Mouse (Mus musculus) cerebellum, adult 9-11 months (tissue): ENCODE measurements around the gene Ctbs.

Experiments
- DNase-seq: peaks from one replicate; pipeline ENCODE4 v3.0.0; 2022

The Ctbs gene

GRCm38 (mm10) chr3:146433681-146434350 is 15.8 kb upstream of the Ctbs start:
- DNase-seq = no peak

DNA sequence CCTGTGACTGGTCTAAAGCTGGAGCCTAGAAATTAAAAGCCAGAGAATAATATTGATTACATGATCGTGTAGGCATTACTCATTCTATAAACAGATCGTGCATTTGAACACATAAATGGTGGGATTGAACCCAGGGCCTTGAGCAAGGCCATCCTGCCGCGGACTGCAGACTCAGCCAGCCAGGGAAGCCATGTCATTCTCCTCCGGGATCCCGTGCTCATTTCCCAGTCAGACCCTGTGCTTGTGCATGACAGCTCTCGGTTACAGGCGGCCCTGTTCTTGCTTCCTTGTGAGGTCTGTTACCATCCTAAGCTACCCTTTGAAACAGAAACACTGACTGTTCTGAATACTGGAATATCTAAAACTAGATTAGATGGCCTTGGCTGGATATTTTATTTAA is 14.9 kb upstream of the Ctbs start:
- no peak for DNase-seq

DNA sequence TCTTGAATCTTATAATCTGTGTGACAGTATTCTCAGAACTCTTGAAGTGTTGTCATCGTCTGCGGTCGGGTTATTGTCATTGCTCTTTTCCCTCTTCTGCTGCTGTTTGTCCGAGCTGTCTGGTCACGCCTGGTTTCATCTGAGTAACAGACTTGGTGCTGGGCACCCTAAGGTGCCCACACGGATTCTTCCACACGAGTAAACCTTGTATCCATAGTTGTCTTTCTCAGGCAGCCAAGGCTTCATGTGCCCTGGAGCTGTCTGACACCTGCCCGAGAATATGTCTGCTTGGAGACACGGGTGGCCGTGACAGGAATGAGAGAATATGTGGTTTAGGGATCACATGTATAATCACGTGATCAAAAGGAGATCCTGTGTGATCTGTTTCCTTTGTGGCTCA is 14.1 kb upstream of the Ctbs start:
- no peak for DNase-seq

- DNase-seq = no peak
These were observed 13.5 kb upstream of the Ctbs start for GRCm38 (mm10) chr3:146436114-146436513.

- DNase-seq = no peak
These were observed 9.6 kb upstream of the Ctbs start for GRCm38 (mm10) chr3:146440011-146440410.

GRCm38 (mm10) chr3:146440422-146440821 is 9.2 kb upstream of the Ctbs start:
- no peak for DNase-seq

GRCm38 (mm10) chr3:146442484-146442883 is 7.1 kb upstream of the Ctbs start:
- DNase-seq = no peak

GRCm38 (mm10) chr3:146442936-146443335 is 6.7 kb upstream of the Ctbs start:
- no peak for DNase-seq

DNA sequence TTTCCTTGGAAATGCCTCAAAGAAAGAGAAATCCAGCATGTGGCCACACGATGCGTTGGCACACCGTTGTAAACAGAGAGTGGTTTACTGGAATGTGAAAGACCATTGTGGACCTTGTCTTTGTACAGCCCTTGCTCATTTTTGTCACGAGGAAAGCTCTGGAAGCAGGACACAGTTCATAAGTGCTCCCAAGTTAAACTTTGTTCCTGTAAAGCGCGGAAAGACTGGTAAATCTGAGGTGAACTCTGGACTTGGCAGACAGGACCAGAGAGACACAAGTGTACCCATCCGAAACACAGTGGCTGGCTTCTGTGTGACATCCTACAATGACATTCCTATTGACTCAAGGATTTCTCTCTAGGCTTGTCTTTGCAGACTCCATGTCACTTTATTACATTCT is 6.2 kb upstream of the Ctbs start:
- no peak for DNase-seq

DNA sequence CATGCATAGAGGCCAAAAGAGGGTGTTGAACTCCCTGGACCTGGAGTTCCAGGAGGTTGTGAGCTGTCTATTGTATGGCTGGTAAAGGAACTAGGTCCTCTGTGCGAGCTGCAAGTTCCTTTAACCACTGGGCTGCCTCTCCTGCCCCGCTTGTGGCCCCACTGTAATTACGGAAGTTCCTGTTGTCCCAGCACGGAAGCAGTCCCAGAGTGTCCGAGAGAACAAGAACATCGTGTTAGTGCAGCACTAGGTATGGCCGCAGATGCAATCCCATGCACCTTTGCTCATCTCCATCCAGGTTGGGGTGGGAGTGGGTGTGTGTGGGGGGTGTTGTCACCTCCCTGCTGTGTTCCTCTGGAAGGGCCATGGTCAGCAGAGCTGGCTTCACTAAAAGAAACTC is 4.7 kb upstream of the Ctbs start:
- no peak for DNase-seq

GRCm38 (mm10) chr3:146447156-146447555 is 2.4 kb upstream of the Ctbs start:
- DNase-seq = no peak

DNA sequence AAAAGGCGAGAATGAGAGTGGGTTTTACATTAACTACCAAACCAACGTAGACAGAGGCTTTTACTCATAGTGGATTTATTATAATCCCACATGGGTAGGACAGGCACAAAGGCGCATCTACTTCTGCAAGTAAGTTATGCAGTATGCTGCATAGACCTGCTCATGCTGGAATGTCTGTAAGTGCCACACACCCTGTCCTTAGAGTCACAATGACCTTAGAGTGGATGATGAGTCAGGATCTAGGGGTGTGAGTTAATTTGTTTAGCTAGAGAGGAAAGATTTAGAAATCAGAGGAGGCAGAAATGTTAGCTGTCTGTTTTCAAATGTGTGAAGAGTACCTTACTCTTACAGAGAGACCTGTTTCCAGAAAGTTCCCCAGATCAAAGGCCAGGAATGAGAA is 2.0 kb upstream of the Ctbs start:
- DNase-seq = no peak

- no peak for DNase-seq
These were observed 1.2 kb upstream of the Ctbs start for GRCm38 (mm10) chr3:146448372-146448771.

- no peak for DNase-seq
These were observed 626 bp upstream of the Ctbs start for GRCm38 (mm10) chr3:146448969-146449368.

GRCm38 (mm10) chr3:146450371-146450841 is 811 bp downstream of the Ctbs start:
- peak; percentile 89 for DNase-seq

- DNase-seq = no peak
These were observed 1.8 kb downstream of the Ctbs start for GRCm38 (mm10) chr3:146451375-146451774.

GRCm38 (mm10) chr3:146462939-146463338 is 13.3 kb downstream of the Ctbs start:
- DNase-seq = no peak

- no peak for DNase-seq
These were observed 19.6 kb downstream of the Ctbs start for GRCm38 (mm10) chr3:146469226-146469625.

DNA sequence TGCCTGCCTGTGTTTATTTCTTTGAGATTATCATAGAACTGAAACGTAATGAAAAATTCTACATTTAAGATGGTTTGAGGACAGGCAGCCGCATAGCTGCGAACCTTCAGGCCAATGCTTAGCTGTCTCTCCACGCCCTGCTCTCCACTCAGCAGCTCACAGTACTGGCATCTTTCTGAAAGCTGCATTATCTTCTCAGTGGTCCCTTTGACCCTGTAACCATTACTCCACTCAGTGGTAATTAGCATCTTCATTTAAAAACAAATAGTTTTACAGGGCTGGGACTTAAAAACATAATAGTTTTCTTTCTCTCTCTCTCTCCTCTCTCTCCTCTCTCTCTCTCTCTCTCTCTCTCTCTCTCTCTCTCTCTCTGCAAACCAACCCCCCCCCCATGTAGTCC is 23.1 kb downstream of the Ctbs start:
- no peak for DNase-seq

DNA sequence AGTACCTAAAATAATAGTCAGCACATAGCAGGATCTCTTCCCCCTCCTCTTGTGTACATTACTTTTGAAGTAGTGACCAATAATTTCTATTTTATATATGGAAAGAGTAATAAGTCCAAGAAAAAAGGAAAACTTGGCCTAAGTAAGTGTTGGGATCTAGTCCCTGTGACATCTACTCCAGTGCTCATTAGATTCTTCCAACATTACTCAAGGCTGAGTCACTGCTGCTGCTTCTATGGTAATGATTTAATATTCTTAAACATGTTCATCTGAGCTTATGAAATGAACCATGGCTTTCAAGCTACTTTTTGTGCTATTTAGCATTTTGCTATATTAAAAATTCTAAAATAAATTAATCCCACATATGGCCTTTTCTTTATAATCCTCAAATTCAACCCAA is 24.1 kb downstream of the Ctbs start:
- no peak for DNase-seq

DNA sequence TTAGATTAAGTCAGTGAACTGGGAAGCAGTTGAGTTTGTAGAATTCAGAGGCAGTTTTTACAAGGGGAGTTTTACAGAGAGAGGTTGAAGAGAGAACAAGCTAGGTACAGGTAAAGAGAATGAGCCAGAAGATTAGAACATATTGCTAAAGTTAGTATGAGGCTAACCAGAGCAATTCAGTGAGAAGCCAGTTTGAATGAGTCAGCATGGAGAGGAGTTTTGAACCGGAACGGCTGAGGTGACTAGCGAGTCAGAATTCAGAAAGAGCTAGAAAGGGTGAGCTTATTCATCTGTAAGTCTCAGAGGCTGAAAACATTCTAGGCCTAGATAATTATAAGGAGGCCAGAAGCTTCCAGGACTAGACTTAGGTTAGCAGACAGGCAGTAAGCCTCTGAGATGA is 24.8 kb downstream of the Ctbs start:
- DNase-seq = no peak

DNA sequence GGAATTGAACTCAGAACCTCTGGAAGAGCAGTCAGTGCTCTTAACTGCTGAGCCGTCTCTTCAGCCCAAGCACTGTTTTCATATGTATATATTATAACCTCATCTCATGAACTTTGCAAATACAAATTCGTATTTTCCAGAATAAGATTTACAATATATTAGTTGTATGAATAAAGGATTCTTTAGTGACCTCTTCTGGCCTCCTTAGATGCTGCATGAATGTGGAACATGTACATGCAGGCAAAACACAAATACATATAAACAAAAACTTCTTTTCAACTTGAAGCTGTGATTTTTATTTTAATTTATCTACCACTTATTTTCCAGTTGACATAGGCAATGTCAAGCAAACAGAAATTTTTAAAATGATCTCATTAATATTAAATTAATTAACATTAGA is 32.4 kb downstream of the Ctbs start:
- no peak for DNase-seq

- no peak for DNase-seq
These were observed 36.9 kb downstream of the Ctbs start for GRCm38 (mm10) chr3:146486464-146486863.

- no peak for DNase-seq
These were observed 45.3 kb downstream of the Ctbs start for GRCm38 (mm10) chr3:146494941-146495340.

DNA sequence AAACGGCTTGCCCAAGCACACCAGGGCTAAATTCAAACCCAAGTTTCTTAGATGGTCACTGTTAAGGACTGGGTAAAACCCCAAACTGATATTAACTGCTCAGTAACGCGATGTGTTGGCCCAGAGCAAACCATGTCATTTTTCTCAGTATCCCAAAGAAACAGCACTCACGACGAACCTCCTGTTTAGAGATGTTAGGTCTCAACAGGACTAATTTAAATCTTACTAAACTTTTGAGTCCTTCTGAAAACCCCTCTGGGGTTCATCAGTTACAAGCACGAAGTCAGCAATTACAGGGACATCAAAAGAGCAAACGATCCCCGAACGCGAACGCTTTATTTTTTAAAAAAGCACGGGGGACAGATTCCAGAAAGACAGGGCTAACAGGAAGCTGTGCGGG is 49.4 kb downstream of the Ctbs start:
- DNase-seq = no peak
